Mouse (Mus musculus) limb, embryonic 15.5 days (tissue): ENCODE measurements around the gene Tas1r1. TPM values are rescaled to one million over a fixed set of nuclear protein-coding genes. Genes with fewer than 3 reads are reported as not detected.
A peak's percentile ranks its signal among the peaks of the same experiment; 100 is the strongest.

Experiments used
- ATAC-seq: fragments of 200-750 bp; cut with Nextera tagmentation; 2 replicates; pipeline ENCODE4 v1.8.0; 2017; ENCODE audit warnings: low read depth, moderate TSS enrichment; ENCODE audit not compliant: insufficient number of reproducible peaks, low FRiP score, low TSS enrichment
- H3K27ac ChIP-seq: fragments of 300-500 bp; sonication (generic); 2 replicates; pipeline ENCODE4 v1.5.1; 2015; ENCODE audit warnings: moderate library complexity, mild to moderate bottlenecking, inconsistent platforms
- H3K27me3 ChIP-seq: fragments of 300-500 bp; sonication (generic); 2 replicates; pipeline ENCODE4 v1.6.1; 2015; ENCODE audit warnings: inconsistent platforms
- H3K36me3 ChIP-seq: fragments of 300-500 bp; sonication (generic); 2 replicates; pipeline ENCODE4 v1.6.1; 2015; ENCODE audit warnings: inconsistent platforms
- H3K4me1 ChIP-seq: fragments of 300-500 bp; sonication (generic); 2 replicates; pipeline ENCODE4 v1.6.1; 2015; ENCODE audit warnings: inconsistent platforms
- H3K4me2 ChIP-seq: fragments of 300-500 bp; sonication (generic); 2 replicates; pipeline ENCODE4 v1.6.1; 2015; ENCODE audit warnings: mild to moderate bottlenecking, inconsistent platforms
- H3K4me3 ChIP-seq: fragments of 300-500 bp; sonication (generic); 2 replicates; pipeline ENCODE4 v1.5.1; 2015; ENCODE audit warnings: mild to moderate bottlenecking, inconsistent platforms
- H3K9ac ChIP-seq: fragments of 300-500 bp; sonication (generic); 2 replicates; pipeline ENCODE4 v1.6.1; 2015; ENCODE audit warnings: inconsistent platforms
- H3K9me3 ChIP-seq: fragments of 300-500 bp; sonication (generic); 2 replicates; pipeline ENCODE4 v1.6.1; 2016; ENCODE audit warnings: inconsistent platforms
- whole genome bisulfite sequencing: fragments of 180-500 bp; shearing (Covaris S2); methylation state at CpG from one replicate; pipeline ENCODE4 v1.1.7; 2015; 5-methylcytosine and 5-hydroxymethylcytosine counted together
- polyA plus RNA-seq: library from polyadenylated mRNA; unstranded; fragments of >200 nt; fragmentation: Nextera tagmentation; extraction: Ambion mirVana; gene quantifications from 2 replicates; pipeline ENCODE4 v1.2.1, GENCODE M21; 2015

The Tas1r1 gene
- polyA plus RNA-seq, 1 experiment from 2014 or later: 0.81 TPM

- Histone ChIP-seq H3K36me3 (peaks cover 30% of the 10 kb centered on the region), H3K9me3 (no peaks in the 10 kb centered on the region), H3K27ac (peak overlapping the region; percentile 93), H3K4me3 (peak overlapping the region; percentile 100), H3K9ac (peak overlapping the region; percentile 94), H3K27me3 (no peaks in the 10 kb centered on the region), H3K4me1 (peaks cover 30% of the 10 kb centered on the region), H3K4me2 (peak overlapping the region; percentile 63)
- ATAC-seq: no peak
- 1% methylated on average over 54 of the region's 61 CpGs for WGBS
Observed at GRCm38 (mm10) chr4:151994228-151995171, 43.9 kb downstream of the Tas1r1 start.

DNA sequence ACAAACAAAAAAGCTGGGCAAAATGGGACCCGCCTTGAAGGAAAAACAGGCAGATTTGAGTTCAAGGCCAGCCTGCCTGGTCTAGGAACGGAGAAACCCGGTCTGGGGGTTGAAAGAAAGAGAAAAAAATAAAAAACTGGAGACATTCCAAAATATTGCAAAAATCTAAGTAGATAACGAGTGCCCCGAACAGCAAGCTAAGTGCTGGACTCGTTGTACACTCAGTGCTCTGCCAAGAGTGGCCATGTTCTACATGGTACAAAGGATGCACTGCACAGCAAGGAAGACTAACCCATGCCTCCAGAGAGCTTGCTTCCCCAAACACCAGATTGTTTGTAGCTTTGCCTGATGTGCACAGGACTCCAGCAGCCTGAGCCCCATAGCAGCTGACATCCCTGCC lies 45.3 kb downstream of the Tas1r1 start:
- Histone ChIP-seq H3K4me1 (peaks cover 39% of the 10 kb centered on the region), H3K4me3 (no peak overlapping the region), H3K9me3 (no peaks in the 10 kb centered on the region), H3K36me3 (peaks cover 30% of the 10 kb centered on the region), H3K9ac (no peak overlapping the region), H3K27me3 (no peaks in the 10 kb centered on the region), H3K4me2 (no peak overlapping the region), H3K27ac (no peak overlapping the region)
- ATAC-seq: no peak
- 71% methylated on average over 6 of the region's 6 CpGs for WGBS

DNA sequence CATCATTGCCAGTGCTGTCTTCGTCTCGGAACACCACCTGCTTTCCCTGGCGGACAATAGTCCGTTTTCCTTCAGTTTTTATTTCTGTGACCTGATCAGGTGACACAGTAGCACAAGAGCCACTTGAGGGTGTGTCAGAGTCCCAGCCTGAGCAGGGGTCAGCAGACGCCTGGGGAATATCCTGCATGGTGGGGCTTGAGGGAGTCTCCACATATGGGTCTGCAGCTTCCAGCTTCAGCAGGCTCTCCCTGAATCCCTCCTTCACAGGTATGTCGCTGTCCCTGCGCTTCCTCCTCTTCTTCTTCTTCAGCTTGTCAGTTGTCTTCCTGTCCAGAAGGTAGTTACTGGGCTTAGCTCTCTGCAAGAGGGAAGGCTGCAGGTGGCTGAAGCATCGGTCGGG lies 46.3 kb downstream of the Tas1r1 start:
- ATAC-seq: no peak
- no peaks in the 10 kb centered on the region for H3K9me3 ChIP-seq
- peaks cover 39% of the 10 kb centered on the region for H3K4me1 ChIP-seq
- no peak overlapping the region for H3K9ac ChIP-seq
- H3K27me3 ChIP-seq: no peaks in the 10 kb centered on the region
- H3K36me3 ChIP-seq: peaks cover 30% of the 10 kb centered on the region
- H3K4me3 ChIP-seq: no peak overlapping the region
- no peak overlapping the region for H3K27ac ChIP-seq
- no peak overlapping the region for H3K4me2 ChIP-seq
- WGBS: 92% methylated on average over 9 of the region's 9 CpGs

DNA sequence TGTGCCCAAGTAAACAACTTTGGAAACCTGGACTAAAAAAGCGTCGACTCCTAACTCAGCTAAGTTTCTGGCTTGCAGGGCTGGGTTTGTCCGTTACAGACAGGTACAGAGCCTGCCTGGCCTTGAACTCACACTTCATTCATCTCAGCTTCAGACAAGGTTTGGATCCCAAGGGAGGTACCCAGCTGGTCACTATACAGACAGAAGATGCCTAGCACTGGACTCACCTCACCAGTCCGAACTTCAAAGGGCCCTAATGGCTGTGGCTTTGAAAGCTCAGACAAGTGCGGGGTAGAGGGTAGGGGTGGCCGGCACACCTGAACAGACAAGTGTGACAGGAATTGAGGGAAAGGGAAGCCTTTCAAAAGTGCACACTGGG lies 49.3 kb downstream of the Tas1r1 start:
- Histone ChIP-seq H3K9ac (peak overlapping the region; percentile 91), H3K36me3 (peaks cover 44% of the 10 kb centered on the region), H3K27ac (peak overlapping the region; percentile 90), H3K4me1 (peaks cover 49% of the 10 kb centered on the region), H3K27me3 (no peaks in the 10 kb centered on the region), H3K9me3 (no peaks in the 10 kb centered on the region), H3K4me3 (peak overlapping the region; percentile 86), H3K4me2 (peak overlapping the region; percentile 70)
- no peak for ATAC-seq
- 28% methylated on average over 6 of the region's 6 CpGs for WGBS

DNA sequence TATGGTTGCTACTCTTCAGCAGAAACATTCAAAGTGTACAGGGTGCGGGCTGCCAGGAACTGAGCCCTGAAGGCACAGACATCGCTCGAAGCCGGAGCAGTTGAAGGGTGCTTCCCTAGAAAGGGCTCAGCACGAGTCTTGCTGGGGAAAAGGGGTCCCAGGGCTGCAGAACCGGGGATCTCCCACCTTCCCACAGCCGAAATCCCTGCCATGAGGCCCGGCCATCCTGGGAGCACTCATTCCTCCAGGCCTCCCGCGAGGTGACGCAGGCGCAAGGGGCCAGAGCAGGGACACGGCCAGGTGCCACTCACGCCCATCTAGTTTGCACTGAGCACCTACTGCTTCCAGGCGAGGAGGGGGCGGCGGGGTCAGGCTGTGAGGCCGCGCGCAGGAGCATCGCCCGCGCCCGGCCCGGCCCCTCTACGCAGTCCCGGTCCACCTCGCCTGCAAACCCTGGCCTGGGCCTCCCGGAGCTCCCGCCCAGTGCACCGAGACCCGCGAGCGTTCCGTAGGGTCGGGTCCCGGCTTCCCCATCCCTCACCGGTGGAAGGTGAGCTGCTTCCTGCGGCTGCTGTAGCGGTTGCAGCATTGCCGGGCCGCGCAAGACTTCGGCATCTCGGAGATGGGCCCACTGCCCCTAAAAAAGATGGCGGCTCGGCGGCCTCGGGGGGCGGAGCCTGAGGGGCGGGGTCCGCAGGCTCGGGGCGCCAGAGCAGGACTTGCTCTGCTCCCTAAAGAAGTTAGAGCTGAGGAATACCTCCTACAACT lies 49.8 kb downstream of the Tas1r1 start, which contains the start of gene Thap3:
TSS of gene Thap3 (minus strand) at position 656 of the 768 bp plus-strand sequence.
- H3K4me1 ChIP-seq: peaks cover 47% of the 10 kb centered on the region
- peak within 1 kb of the TSS; percentile 86 for H3K4me3 ChIP-seq
- H3K4me2 ChIP-seq: peak within 1 kb of the TSS; percentile 70
- peak within 1 kb of the TSS; percentile 91 for H3K9ac ChIP-seq
- peaks cover 47% of the 10 kb centered on the region for H3K36me3 ChIP-seq
- ATAC-seq: peak; percentile 65
- under 1% methylated on average over 54 of the region's 54 CpGs for WGBS
- no peaks in the 10 kb centered on the region for H3K27me3 ChIP-seq
- H3K9me3 ChIP-seq: no peaks in the 10 kb centered on the region
- H3K27ac ChIP-seq: peak within 1 kb of the TSS; percentile 90

- H3K4me2 ChIP-seq: peak overlapping the region; percentile 70
- no peaks in the 10 kb centered on the region for H3K27me3 ChIP-seq
- no peak for ATAC-seq
- peak overlapping the region; percentile 90 for H3K27ac ChIP-seq
- H3K9me3 ChIP-seq: no peaks in the 10 kb centered on the region
- H3K4me1 ChIP-seq: peaks cover 42% of the 10 kb centered on the region
- H3K36me3 ChIP-seq: peaks cover 50% of the 10 kb centered on the region
- peak overlapping the region; percentile 91 for H3K9ac ChIP-seq
- H3K4me3 ChIP-seq: peak overlapping the region; percentile 86
- WGBS: 21% methylated on average over 10 of the region's 10 CpGs
Observed at GRCm38 (mm10) chr4:151988014-151988341, 50.4 kb downstream of the Tas1r1 start.

- Histone ChIP-seq H3K27me3 (no peaks in the 10 kb centered on the region), H3K4me3 (no peak overlapping the region), H3K27ac (no peak overlapping the region), H3K9me3 (no peaks in the 10 kb centered on the region), H3K9ac (no peak overlapping the region), H3K4me1 (peaks cover 45% of the 10 kb centered on the region), H3K36me3 (peaks cover 49% of the 10 kb centered on the region), H3K4me2 (no peak overlapping the region)
- ATAC-seq: no peak
- WGBS: 65% methylated on average over 8 of the region's 8 CpGs
Observed at GRCm38 (mm10) chr4:151986650-151987049, 51.7 kb downstream of the Tas1r1 start.

DNA sequence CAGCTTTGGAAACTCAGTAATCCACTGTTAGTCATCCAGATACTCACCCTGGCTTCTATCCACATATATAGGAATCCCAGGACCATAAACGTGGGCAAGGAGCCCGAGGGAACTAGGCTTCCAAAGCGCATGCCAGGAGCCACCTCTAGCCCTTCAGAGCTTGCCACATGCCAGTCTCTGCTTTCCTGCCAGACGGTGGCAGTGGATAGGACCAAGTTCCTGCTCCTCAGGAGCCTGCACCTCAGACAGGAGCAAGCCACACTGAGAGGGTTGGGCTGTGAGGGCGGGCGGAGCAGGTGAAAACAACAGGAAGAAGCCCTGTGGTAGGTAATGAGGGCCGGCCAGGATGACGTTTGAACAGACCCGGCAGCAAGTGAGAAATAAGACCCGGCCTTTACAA lies 52.5 kb downstream of the Tas1r1 start:
- WGBS: 24% methylated on average over 10 of the region's 10 CpGs
- no peaks in the 10 kb centered on the region for H3K9me3 ChIP-seq
- 0 out of 2 replicates have a peak overlapping the region, but pooled peaks have one; percentile 4 for H3K27ac ChIP-seq
- H3K36me3 ChIP-seq: peaks cover 48% of the 10 kb centered on the region
- H3K4me2 ChIP-seq: no peak overlapping the region
- H3K9ac ChIP-seq: no peak overlapping the region
- H3K4me3 ChIP-seq: no peak overlapping the region
- ATAC-seq: no peak
- no peaks in the 10 kb centered on the region for H3K27me3 ChIP-seq
- peaks cover 48% of the 10 kb centered on the region for H3K4me1 ChIP-seq

- no peak overlapping the region for H3K4me2 ChIP-seq
- H3K4me3 ChIP-seq: peak overlapping the region; percentile 14; the same call in 1 of the 2 replicates
- WGBS: 34% methylated on average over 8 of the region's 9 CpGs
- peak; percentile 62; the same call in 1 of the 2 replicates for ATAC-seq
- H3K9me3 ChIP-seq: no peaks in the 10 kb centered on the region
- H3K36me3 ChIP-seq: peaks cover 62% of the 10 kb centered on the region
- H3K27ac ChIP-seq: peak overlapping the region; percentile 14; the same call in 1 of the 2 replicates
- H3K27me3 ChIP-seq: no peaks in the 10 kb centered on the region
- peaks cover 38% of the 10 kb centered on the region for H3K4me1 ChIP-seq
- H3K9ac ChIP-seq: no peak overlapping the region
Observed at GRCm38 (mm10) chr4:151983560-151983959, 54.8 kb downstream of the Tas1r1 start.

GRCm38 (mm10) chr4:151983043-151983442 lies 55.3 kb downstream of the Tas1r1 start:
- Histone ChIP-seq H3K9me3 (no peaks in the 10 kb centered on the region), H3K27me3 (no peaks in the 10 kb centered on the region), H3K4me2 (0 out of 2 replicates have a peak overlapping the region, but pooled peaks have one; percentile 1), H3K4me1 (peaks cover 36% of the 10 kb centered on the region), H3K27ac (peak overlapping the region; percentile 14), H3K4me3 (peak overlapping the region; percentile 14), H3K9ac (no peak overlapping the region), H3K36me3 (peaks cover 62% of the 10 kb centered on the region)
- 61% methylated on average over 17 of the region's 17 CpGs for WGBS
- no peak for ATAC-seq

DNA sequence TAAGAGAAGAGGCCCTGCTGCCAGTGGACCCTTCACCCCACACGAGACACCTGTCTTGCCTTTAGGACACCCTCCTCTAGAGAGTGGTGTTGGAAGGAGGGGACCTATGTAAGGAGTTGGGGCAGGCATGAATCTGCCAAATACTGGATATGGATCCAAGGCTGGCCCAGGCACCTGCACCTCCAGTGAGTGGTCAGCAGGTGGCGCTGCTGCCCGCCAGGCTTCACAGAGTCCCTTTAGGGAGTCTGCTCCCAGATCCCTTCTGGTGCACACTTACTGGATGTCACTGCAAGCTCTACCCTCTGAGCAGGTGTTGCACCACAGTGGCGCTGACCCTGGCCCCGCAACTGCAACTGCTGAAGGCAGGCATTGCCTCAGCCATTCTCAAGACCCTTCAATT lies 57.0 kb downstream of the Tas1r1 start:
- H3K4me1 ChIP-seq: peaks cover 24% of the 10 kb centered on the region
- H3K9ac ChIP-seq: no peak overlapping the region
- 12% methylated on average over 5 of the region's 5 CpGs for WGBS
- no peak overlapping the region for H3K4me3 ChIP-seq
- H3K9me3 ChIP-seq: no peaks in the 10 kb centered on the region
- no peak for ATAC-seq
- no peak overlapping the region for H3K4me2 ChIP-seq
- H3K36me3 ChIP-seq: peaks cover 68% of the 10 kb centered on the region
- 0 out of 2 replicates have a peak overlapping the region, but pooled peaks have one; percentile 8 for H3K27ac ChIP-seq
- no peaks in the 10 kb centered on the region for H3K27me3 ChIP-seq

- no peak for ATAC-seq
Observed at GRCm38 (mm10) chr4:151980699-151981098, 57.7 kb downstream of the Tas1r1 start.

More at GRCm38 (mm10) chr4:151980699-151981098, 57.7 kb downstream of the Tas1r1 start:
- peaks cover 18% of the 10 kb centered on the region for H3K4me1 ChIP-seq
- WGBS: 72% methylated on average over 8 of the region's 8 CpGs
- H3K36me3 ChIP-seq: peaks cover 66% of the 10 kb centered on the region
- no peaks in the 10 kb centered on the region for H3K9me3 ChIP-seq
- H3K27ac ChIP-seq: no peak overlapping the region
- no peaks in the 10 kb centered on the region for H3K27me3 ChIP-seq
- no peak overlapping the region for H3K9ac ChIP-seq
- no peak overlapping the region for H3K4me2 ChIP-seq
- H3K4me3 ChIP-seq: no peak overlapping the region
